Mouse (Mus musculus) testis, adult 2 months (tissue): ENCODE data around the gene Fam20a.

Experiments
- CTCF ChIP-seq: fragments of 200-500 bp; IDR thresholded peaks from 2 replicates; pipeline ENCODE4 v1.5.1; 2012; ENCODE audit warnings: low read depth, mild to moderate bottlenecking, inconsistent platforms, low read length, moderate library complexity; ENCODE audit not compliant: control insufficient read depth, insufficient read depth, insufficient replicate concordance
- POLR2A ChIP-seq: fragments of 200-500 bp; IDR thresholded peaks from 2 replicates; pipeline ENCODE4 v1.6.1; 2012; ENCODE audit warnings: low read depth, mild to moderate bottlenecking, inconsistent platforms, low read length, moderate library complexity; ENCODE audit not compliant: control insufficient read depth

GRCm38 (mm10) chr11:109717966-109718895, 3.8 kb downstream of the Fam20a start:
- TF ChIP-seq POLR2A (no peak), CTCF (no peak)
